Mouse (Mus musculus) kidney, postnatal 36 days (tissue): ENCODE measurements around the gene Atp8b5.

Experiments
- DNase-seq, 2 experiments: peaks; one replicate each; pipeline ENCODE4 v3.0.0; 2021 to 2022; ENCODE audit warnings: mixed read lengths in 2 of 2

The Atp8b5 gene

GRCm38 (mm10) chr4:43416071-43416490 lies 149.1 kb downstream of the Atp8b5 start:
- no peak for DNase-seq

DNA sequence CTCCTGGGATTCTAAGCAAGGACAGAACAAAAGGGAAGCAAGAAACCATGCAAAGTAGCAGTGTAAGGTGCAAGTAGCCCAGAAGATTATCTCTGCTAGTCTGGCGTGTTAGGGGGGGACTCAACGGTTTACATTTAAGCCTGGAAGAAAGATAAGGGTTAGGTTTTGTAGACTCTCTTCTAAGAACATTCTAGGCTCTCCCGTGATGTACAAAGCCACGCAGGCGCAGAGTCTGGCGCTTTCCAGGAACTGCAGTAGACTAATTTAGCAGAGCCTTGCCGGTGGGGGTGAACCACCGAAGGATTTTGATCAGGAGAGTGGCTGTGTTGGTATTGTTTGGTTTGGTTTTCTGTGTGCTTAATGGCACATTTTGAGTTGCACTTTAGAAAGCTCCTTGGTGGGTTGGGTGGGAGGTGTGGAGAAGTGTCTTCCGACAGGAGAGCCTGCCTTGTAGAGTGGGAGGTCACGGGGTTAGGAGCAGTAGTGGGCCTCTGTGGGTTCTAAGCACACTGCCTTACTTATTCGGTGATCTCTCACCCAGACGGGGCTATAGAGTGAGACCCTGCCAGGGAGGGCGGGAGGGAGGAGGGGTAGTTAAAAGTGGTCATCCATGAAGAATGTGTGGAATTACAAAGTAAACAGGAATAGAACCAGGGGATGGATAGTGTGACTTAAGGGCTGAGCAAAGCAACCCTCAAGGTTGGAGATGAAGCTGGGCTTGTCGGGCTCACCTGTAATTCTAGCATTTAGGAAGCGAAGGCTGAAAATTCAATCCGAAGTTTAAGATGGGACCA lies 150.5 kb downstream of the Atp8b5 start:
- peak in 1 of 2 experiments; percentile 23 for DNase-seq

DNA sequence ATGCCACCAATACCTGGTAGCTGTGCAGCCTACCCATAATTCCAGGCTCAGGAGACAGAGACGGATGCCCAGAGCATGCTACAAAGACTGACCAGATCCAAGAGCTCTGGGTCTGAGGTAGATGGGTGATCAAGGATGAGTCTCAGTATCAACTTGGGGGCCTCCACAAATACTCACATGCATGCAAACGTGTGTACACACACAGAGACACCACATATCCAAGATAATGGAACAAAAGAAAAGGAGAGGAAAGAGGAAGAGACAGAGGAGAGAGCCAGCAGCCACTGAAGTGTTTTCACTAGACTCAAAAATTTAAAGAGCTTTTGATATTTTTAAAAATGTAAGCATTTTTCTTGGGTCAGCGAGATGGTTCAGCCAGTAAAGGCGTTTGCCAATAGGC lies 151.5 kb downstream of the Atp8b5 start:
- DNase-seq: peak in 1 of 2 experiments; percentile 2

DNA sequence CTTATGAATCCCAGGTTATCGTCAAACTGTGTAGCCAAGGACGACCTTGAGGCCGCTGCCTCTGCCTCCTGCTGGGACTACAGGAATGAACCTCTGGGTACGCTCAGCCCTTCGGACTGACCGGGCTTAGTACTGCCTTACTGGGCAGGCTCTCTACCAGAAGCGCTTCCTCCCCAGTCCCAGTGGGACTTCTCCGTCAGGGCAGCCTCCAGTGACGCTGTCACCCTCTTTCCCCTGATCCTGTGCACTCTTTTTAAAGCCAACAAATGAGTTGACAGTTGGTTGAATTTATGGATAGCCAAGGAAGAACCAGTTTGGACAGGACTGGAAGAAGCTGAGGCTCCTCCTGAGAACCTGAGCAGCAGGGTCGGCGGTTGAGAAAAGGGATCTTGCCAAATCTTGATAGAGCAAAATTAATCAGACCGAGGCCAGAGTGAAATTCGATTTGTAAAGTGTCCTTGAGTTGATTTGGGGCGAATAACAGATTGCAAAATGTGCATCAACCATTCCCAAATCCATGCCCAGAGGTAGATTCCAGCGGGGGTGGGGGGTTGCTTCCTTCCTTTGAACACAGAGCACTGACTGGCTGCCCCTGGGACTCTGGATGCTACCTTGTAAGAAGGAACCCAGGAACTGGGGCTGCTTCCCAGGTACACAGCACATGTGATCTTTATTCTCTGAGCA lies 152.2 kb downstream of the Atp8b5 start:
- peak; percentile 78 to 84 for DNase-seq

GRCm38 (mm10) chr4:43419801-43420281 lies 152.9 kb downstream of the Atp8b5 start:
- peak in 1 of 2 experiments; percentile 26 for DNase-seq

DNA sequence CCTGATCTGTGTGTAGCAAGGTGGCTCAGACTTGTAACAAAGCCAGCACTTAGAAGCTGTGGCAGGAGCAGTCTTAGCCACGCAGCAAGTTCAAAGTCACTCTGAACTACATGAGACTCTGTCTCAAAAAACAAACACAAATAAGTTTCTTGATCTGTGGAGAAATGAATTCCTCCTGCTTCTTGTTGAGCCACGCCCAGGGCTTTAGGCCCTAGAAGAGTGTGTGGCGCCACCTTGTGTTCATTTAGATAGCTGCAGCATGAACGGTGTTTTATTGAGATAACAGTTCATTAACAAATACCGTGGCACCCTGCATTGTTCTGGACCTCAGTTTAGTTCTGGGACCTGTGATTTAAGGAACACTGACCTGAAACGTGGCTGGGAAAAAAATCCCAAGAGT lies 153.3 kb downstream of the Atp8b5 start:
- DNase-seq: peak; percentile 88 to 90

DNA sequence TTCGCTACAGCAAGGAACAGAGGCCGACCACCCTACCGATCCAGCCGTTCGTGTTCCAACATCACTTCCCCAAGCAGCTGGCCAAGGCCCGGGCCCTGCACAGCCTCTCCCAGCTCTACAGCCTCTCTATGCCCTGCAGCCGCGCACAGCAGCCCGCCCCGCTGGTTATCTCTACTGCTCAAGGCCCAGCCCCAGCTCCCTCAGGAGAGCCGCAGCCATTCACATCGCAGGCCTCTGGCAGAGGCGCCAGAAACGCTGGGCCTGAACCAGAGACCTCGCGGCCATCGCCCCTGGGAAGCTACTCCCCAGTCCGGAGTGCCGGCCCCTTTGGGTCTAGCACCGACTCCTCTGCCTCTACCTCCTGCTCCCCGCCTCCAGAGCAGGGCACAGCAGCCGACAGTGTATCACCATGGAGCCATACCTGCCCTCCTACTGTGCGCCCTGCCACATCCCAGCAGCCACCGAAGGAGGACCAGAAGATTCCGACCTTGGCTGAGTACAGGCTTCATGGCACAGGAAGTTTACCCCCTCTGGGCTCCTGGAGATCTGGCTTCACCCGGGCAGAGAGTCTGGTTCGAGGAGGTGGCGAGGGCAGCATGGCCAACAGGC lies 154.8 kb downstream of the Atp8b5 start:
- DNase-seq: peak in 1 of 2 experiments; percentile 6
